Mouse (Mus musculus): ENCODE results near the gene Cep83. TPM values are rescaled to one million over a fixed set of nuclear protein-coding genes. Genes with fewer than 3 reads are reported as not detected.

Gene Cep83
- polyA plus RNA-seq, 1 experiment from 2014 or later: 26.8 TPM

- Histone ChIP-seq H3K4me2 (replicated peaks; ENCODE audit: low read depth, low read length) (no peak overlapping the region), H3K9me3 (ENCODE audit: control insufficient read depth, low read length) (no peaks in the 10 kb centered on the region), H3K4me1 (replicated peaks; ENCODE audit: control insufficient read depth, insufficient read depth, low read length) (no peaks in the 10 kb centered on the region), H3K36me3 (ENCODE audit: control insufficient read depth, insufficient read depth, low read length) (no peaks in the 10 kb centered on the region), H3K4me3 (ENCODE audit: low read depth, low read length) (no peak overlapping the region), H3K9ac (ENCODE audit: low read depth, low read length) (no peak overlapping the region), H3K27me3 (ENCODE audit: control insufficient read depth, insufficient read depth, low read length) (no peaks in the 10 kb centered on the region), H3K27ac (ENCODE audit: low read depth, low read length) (no peak overlapping the region)
- DNase-seq (ENCODE audit: low spot score) (no peak), ATAC-seq (ENCODE audit: low FRiP score) (no peak)
- WGBS: 80% methylated on average over 2 of the region's 2 CpGs
Measured at GRCm38 (mm10) chr10:94740221-94740620, 51.8 kb downstream of the Cep83 start.

DNA sequence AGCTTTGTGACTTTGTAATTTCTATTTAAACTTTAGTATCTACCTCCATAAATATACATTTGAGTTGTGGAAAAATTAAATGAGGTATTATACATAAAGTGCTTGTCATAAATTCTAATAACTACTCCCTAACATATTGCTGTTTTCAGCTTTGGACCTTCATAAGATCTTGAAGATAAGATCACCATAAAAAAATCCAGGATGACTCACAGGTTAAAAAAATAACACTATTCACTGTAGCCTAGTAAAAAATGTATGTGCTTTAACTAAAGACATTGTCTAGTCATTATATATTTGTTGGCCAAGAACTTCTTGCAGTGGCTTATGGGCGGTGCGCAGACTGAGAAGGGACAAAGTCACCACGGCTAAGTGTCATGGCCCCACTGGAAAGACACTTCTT, 53.0 kb downstream of the Cep83 start:
- Histone ChIP-seq H3K9me3 (ENCODE audit: control insufficient read depth, low read length) (no peaks in the 10 kb centered on the region), H3K4me1 (replicated peaks; ENCODE audit: control insufficient read depth, insufficient read depth, low read length) (no peaks in the 10 kb centered on the region), H3K27me3 (ENCODE audit: control insufficient read depth, insufficient read depth, low read length) (no peaks in the 10 kb centered on the region), H3K4me2 (replicated peaks; ENCODE audit: low read depth, low read length) (no peak overlapping the region), H3K27ac (ENCODE audit: low read depth, low read length) (no peak overlapping the region), H3K9ac (ENCODE audit: low read depth, low read length) (no peak overlapping the region), H3K36me3 (ENCODE audit: control insufficient read depth, insufficient read depth, low read length) (no peaks in the 10 kb centered on the region), H3K4me3 (ENCODE audit: low read depth, low read length) (no peak overlapping the region)
- ATAC-seq (ENCODE audit: low FRiP score) (no peak), DNase-seq (ENCODE audit: low spot score) (no peak)
- 99% methylated on average over 3 of the region's 3 CpGs for WGBS

GRCm38 (mm10) chr10:94747011-94747410, 58.6 kb downstream of the Cep83 start:
- WGBS: 82% methylated on average over 2 of the region's 2 CpGs
- Histone ChIP-seq H3K27ac (ENCODE audit: low read depth, low read length) (no peak overlapping the region), H3K4me2 (replicated peaks; ENCODE audit: low read depth, low read length) (no peak overlapping the region), H3K4me1 (replicated peaks; ENCODE audit: control insufficient read depth, insufficient read depth, low read length) (no peaks in the 10 kb centered on the region), H3K9ac (ENCODE audit: low read depth, low read length) (no peak overlapping the region), H3K9me3 (ENCODE audit: control insufficient read depth, low read length) (no peaks in the 10 kb centered on the region), H3K36me3 (ENCODE audit: control insufficient read depth, insufficient read depth, low read length) (no peaks in the 10 kb centered on the region), H3K27me3 (ENCODE audit: control insufficient read depth, insufficient read depth, low read length) (no peaks in the 10 kb centered on the region), H3K4me3 (ENCODE audit: low read depth, low read length) (no peak overlapping the region)
- DNase-seq (ENCODE audit: low spot score) (no peak), ATAC-seq (ENCODE audit: low FRiP score) (no peak)

DNA sequence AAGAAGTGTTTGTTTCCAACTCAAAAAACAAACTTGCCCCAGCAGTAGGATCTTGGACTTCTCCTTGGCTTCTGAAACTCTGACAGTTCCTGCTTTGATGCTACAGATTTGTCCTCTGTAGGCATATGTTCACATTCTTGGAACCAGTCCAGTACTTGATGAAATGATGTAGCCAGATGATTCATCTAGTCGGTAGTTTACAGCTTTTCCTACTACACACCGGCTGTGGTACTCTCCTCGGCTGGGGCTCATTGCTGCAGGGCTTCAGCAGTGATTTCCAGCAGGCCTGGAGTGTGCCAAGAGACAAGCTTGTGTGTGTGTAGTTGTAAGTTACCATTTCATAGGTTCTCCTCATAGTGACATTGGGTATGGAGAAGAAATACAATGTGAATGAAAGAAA, 83.0 kb downstream of the Cep83 start:
- no peaks in the 10 kb centered on the region for H3K36me3 ChIP-seq (ENCODE audit: control insufficient read depth, insufficient read depth, low read length)
- no peak overlapping the region for H3K4me3 ChIP-seq (ENCODE audit: low read depth, low read length)
- no peak overlapping the region for H3K27ac ChIP-seq (ENCODE audit: low read depth, low read length)
- no peaks in the 10 kb centered on the region for H3K9me3 ChIP-seq (ENCODE audit: control insufficient read depth, low read length)
- H3K4me2 ChIP-seq (replicated peaks; ENCODE audit: low read depth, low read length): no peak overlapping the region
- H3K27me3 ChIP-seq (ENCODE audit: control insufficient read depth, insufficient read depth, low read length): no peaks in the 10 kb centered on the region
- no peaks in the 10 kb centered on the region for H3K4me1 ChIP-seq (replicated peaks; ENCODE audit: control insufficient read depth, insufficient read depth, low read length)
- 76% methylated on average over 3 of the region's 3 CpGs for WGBS
- no peak overlapping the region for H3K9ac ChIP-seq (ENCODE audit: low read depth, low read length)
- DNase-seq (ENCODE audit: low spot score) (no peak), ATAC-seq (ENCODE audit: low FRiP score) (no peak)

DNA sequence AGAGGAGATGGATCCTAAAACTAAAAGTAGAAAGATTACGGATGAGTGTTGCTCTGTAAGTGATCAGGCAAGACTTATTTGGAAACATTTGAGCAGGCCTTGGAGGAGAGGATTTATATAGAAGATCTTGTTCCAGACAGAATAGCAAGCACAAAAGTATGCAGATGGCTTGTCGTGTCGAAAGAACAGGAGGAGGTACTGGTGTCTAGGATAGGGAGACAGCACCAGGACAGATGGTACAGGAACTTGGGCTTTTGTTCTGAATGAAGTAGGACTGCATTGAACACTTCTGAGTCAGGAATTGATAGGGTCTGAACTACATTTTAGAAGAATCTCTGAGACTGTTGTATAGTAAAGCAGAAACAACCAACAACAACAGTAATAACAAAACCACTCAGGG, 89.1 kb downstream of the Cep83 start:
- H3K9ac ChIP-seq (ENCODE audit: low read depth, low read length): no peak overlapping the region
- H3K27ac ChIP-seq (ENCODE audit: low read depth, low read length): no peak overlapping the region
- H3K4me1 ChIP-seq (replicated peaks; ENCODE audit: control insufficient read depth, insufficient read depth, low read length): no peaks in the 10 kb centered on the region
- no peak overlapping the region for H3K4me2 ChIP-seq (replicated peaks; ENCODE audit: low read depth, low read length)
- no peaks in the 10 kb centered on the region for H3K36me3 ChIP-seq (ENCODE audit: control insufficient read depth, insufficient read depth, low read length)
- 91% methylated on average over 3 of the region's 3 CpGs for WGBS
- no peaks in the 10 kb centered on the region for H3K27me3 ChIP-seq (ENCODE audit: control insufficient read depth, insufficient read depth, low read length)
- H3K9me3 ChIP-seq (ENCODE audit: control insufficient read depth, low read length): no peaks in the 10 kb centered on the region
- H3K4me3 ChIP-seq (ENCODE audit: low read depth, low read length): no peak overlapping the region
- DNase-seq (ENCODE audit: low spot score): no peak
- no peak for ATAC-seq (ENCODE audit: low FRiP score)

DNA sequence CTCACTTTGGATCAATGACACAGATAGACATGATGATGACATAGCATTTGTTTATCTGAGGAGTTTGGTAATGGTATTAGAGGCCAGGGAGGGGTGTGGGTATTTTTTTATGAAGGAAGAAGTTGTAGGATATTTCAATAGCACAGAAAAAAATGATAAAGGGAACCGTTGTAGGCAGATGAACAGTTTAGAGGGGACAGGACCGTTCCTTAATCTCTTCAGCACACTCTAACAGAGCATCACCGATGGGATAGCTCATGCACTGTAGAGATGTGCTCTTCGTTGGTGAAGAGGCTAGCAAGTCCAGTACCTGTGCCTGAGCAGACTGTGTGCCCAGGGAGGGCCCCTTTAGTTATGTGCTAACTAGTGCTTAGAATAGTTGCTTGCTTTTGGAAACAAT, 90.9 kb downstream of the Cep83 start:
- Histone ChIP-seq H3K9me3 (ENCODE audit: control insufficient read depth, low read length) (no peaks in the 10 kb centered on the region), H3K27me3 (ENCODE audit: control insufficient read depth, insufficient read depth, low read length) (no peaks in the 10 kb centered on the region), H3K4me1 (replicated peaks; ENCODE audit: control insufficient read depth, insufficient read depth, low read length) (no peaks in the 10 kb centered on the region), H3K27ac (ENCODE audit: low read depth, low read length) (no peak overlapping the region), H3K36me3 (ENCODE audit: control insufficient read depth, insufficient read depth, low read length) (no peaks in the 10 kb centered on the region), H3K9ac (ENCODE audit: low read depth, low read length) (no peak overlapping the region), H3K4me2 (replicated peaks; ENCODE audit: low read depth, low read length) (no peak overlapping the region), H3K4me3 (ENCODE audit: low read depth, low read length) (no peak overlapping the region)
- DNase-seq (ENCODE audit: low spot score): no peak
- no peak for ATAC-seq (ENCODE audit: low FRiP score)
- WGBS: 93% methylated on average over 4 of the region's 4 CpGs

DNA sequence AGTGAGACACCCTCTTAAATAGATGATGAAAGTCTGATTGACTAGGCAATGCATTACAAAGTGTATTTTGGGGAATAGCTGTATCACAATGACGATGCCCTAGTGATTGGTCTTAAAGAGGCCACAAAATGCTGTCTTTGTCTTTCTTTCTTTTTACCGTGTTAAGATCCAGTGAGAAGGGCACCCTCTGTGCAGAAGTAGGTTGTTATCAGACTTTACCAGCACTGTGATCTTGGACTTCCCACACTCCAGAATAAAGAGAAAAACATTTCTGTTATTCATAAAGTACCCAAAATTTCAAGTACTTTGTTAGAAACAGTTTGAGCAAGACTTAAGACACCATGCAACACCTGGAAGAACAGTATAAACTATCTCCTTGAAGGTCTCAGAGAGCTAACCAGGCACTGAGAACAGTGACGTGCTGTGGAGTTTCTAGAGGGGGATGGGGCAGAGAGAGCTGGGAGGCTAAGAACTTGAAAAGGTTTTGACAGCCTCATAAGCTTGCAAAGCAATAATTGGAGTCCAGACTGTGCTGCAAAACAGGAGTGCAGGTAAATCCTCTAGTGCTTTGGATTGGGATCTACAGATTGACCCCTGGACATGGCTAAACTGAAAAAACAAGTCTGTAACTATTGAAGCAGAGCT, 92.3 kb downstream of the Cep83 start:
- H3K9ac ChIP-seq (ENCODE audit: low read depth, low read length): no peak overlapping the region
- DNase-seq (ENCODE audit: low spot score) (no peak), ATAC-seq (ENCODE audit: low FRiP score) (no peak)
- no peaks in the 10 kb centered on the region for H3K27me3 ChIP-seq (ENCODE audit: control insufficient read depth, insufficient read depth, low read length)
- H3K4me3 ChIP-seq (ENCODE audit: low read depth, low read length): no peak overlapping the region
- H3K27ac ChIP-seq (ENCODE audit: low read depth, low read length): no peak overlapping the region
- no peaks in the 10 kb centered on the region for H3K9me3 ChIP-seq (ENCODE audit: control insufficient read depth, low read length)
- H3K4me2 ChIP-seq (replicated peaks; ENCODE audit: low read depth, low read length): no peak overlapping the region
- 81% methylated on average over 3 of the region's 3 CpGs for WGBS
- H3K36me3 ChIP-seq (ENCODE audit: control insufficient read depth, insufficient read depth, low read length): no peaks in the 10 kb centered on the region
- no peaks in the 10 kb centered on the region for H3K4me1 ChIP-seq (replicated peaks; ENCODE audit: control insufficient read depth, insufficient read depth, low read length)

DNA sequence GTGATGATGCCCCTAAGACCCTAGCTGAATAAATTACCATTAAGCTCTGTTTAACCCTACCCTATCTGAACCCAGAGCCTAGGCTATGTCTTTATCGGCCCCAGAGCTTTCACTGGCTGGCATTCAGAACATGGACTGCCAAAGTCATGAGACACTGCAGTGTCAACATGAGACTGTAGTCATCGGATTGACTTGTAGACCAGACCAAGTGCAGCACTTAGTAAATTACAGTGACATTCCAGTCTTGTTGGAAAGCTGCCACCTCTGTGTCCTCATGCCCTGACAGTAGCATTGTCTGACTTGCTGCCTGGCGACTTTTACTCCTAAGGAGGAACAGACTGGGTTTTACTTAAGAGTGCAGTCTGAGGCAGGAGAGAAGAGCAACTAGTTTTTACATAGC, 100.8 kb downstream of the Cep83 start:
- no peaks in the 10 kb centered on the region for H3K36me3 ChIP-seq (ENCODE audit: control insufficient read depth, insufficient read depth, low read length)
- no peak for DNase-seq (ENCODE audit: low spot score)
- no peaks in the 10 kb centered on the region for H3K27me3 ChIP-seq (ENCODE audit: control insufficient read depth, insufficient read depth, low read length)
- no peak overlapping the region for H3K4me2 ChIP-seq (replicated peaks; ENCODE audit: low read depth, low read length)
- ATAC-seq (ENCODE audit: low FRiP score): no peak
- no peak overlapping the region for H3K4me3 ChIP-seq (ENCODE audit: low read depth, low read length)
- H3K27ac ChIP-seq (ENCODE audit: low read depth, low read length): no peak overlapping the region
- no peaks in the 10 kb centered on the region for H3K4me1 ChIP-seq (replicated peaks; ENCODE audit: control insufficient read depth, insufficient read depth, low read length)
- no peak overlapping the region for H3K9ac ChIP-seq (ENCODE audit: low read depth, low read length)
- WGBS: 81% methylated on average over 3 of the region's 3 CpGs
- H3K9me3 ChIP-seq (ENCODE audit: control insufficient read depth, low read length): no peaks in the 10 kb centered on the region

- no peaks in the 10 kb centered on the region for H3K9me3 ChIP-seq (ENCODE audit: control insufficient read depth, low read length)
- no peaks in the 10 kb centered on the region for H3K27me3 ChIP-seq (ENCODE audit: control insufficient read depth, insufficient read depth, low read length)
- ATAC-seq (ENCODE audit: low FRiP score) (no peak), DNase-seq (ENCODE audit: low spot score) (no peak)
- WGBS: 93% methylated on average over 3 of the region's 3 CpGs
- H3K36me3 ChIP-seq (ENCODE audit: control insufficient read depth, insufficient read depth, low read length): no peaks in the 10 kb centered on the region
- H3K4me3 ChIP-seq (ENCODE audit: low read depth, low read length): no peak overlapping the region
- no peaks in the 10 kb centered on the region for H3K4me1 ChIP-seq (replicated peaks; ENCODE audit: control insufficient read depth, insufficient read depth, low read length)
- H3K27ac ChIP-seq (ENCODE audit: low read depth, low read length): no peak overlapping the region
- H3K9ac ChIP-seq (ENCODE audit: low read depth, low read length): no peak overlapping the region
- H3K4me2 ChIP-seq (replicated peaks; ENCODE audit: low read depth, low read length): no peak overlapping the region
Measured at GRCm38 (mm10) chr10:94793914-94794313, 105.5 kb downstream of the Cep83 start.

Measured in hindbrain, embryonic 11.5 days (tissue).